Mouse (Mus musculus) kidney, adult 2 months (tissue): ENCODE results near the gene Slc25a47.

ENCODE experiments used
- CTCF ChIP-seq: fragments of 200-500 bp; conservative IDR thresholded peaks from 2 replicates; pipeline ENCODE4 v1.5.1; 2011; ENCODE audit warnings: low read depth, mild to moderate bottlenecking, control low read depth, low read length, moderate library complexity, mixed read lengths; ENCODE audit not compliant: insufficient read depth, insufficient read length
- POLR2A ChIP-seq: fragments of 200-500 bp; IDR thresholded peaks from one replicate; pipeline ENCODE4 v1.6.1; 2011; ENCODE audit warnings: low read depth, low read length, control low read depth

DNA sequence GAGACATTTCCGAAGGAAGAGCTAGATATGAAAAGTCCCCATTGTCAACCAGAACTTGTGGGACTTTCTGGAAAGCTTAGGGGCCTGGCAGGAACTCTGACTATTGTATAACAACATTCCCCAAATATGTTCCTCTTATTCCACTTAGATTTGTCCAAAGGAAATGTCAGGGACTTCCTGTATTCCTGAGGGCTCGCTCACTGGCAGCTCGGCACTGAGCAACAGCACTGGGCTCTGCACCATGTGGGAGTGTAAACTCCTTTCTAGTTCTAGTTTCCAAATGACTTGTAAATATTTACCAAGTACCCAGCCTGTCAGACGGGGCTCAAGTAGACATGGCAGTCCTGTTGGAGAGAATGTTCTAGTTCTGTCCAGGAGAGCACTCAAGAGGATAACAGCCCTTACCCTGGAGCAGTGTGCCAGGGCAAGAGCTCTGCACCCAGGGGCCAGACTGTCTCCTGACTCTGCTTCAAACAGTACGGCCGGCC lies 29.2 kb downstream of the Slc25a47 start:
- no peak for TF ChIP-seq CTCF
- no peak for TF ChIP-seq POLR2A
